Mouse (Mus musculus): ENCODE results near the gene Sorcs1.

DNA sequence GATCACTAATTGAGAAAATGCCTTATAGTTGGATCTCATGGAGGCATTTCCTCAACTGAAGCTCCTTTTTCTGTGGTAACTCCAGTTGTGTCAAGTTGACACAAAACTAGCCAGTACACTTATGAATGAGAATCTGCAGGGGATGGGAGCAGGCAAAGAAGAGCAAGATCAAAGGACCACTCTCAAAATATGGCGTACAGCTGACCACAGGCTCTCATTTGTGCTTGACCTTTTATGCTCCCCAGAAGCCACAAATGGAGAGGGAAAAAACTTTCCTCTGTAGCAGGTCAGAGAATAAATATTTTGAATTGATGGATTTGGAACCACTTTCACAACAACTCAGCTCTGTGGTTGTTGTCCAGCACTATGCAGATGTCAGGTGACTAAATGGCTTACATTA lies 14.1 kb downstream of the Sorcs1 start:
- TF ChIP-seq CTCF (IDR thresholded peaks at IDR 0.05; ENCODE audit: low read depth, low read length) (no peak), EP300 (IDR thresholded peaks at IDR 0.05; ENCODE audit: insufficient read depth, low read depth, low read length) (no peak)
